Mouse (Mus musculus) CH12.LX (cell line): ENCODE results near the gene Fbxw4. TPM values are rescaled to one million over a fixed set of nuclear protein-coding genes. Genes with fewer than 3 reads are reported as not detected.

ENCODE experiments used
- DNase-seq: peaks from one replicate; pipeline ENCODE4 v3.0.0-alpha.2; 2013; ENCODE audit errors: extremely low read depth
- H3K27ac ChIP-seq: 2 replicates; pipeline ENCODE4 v1.5.1; 2012; ENCODE audit warnings: low read depth, mild to moderate bottlenecking, control low read depth, moderate library complexity; ENCODE audit not compliant: insufficient read depth
- H3K27me3 ChIP-seq: replicated peaks from 2 replicates; pipeline ENCODE3; 2012; ENCODE audit warnings: inconsistent platforms
- H3K36me3 ChIP-seq, 2 experiments: replicated peaks in 1 of 2; 2 replicates each; pipeline versions ENCODE3 to v1.6.1; 2012; ENCODE audit warnings: inconsistent platforms in 1 of 2, low read length in 1 of 2, mild to moderate bottlenecking in 1 of 2, mixed read lengths in 1 of 2, moderate library complexity in 1 of 2; ENCODE audit not compliant: control insufficient read depth in 1 of 2, insufficient read depth in 1 of 2
- H3K4me1 ChIP-seq, 2 experiments: 2 replicates each; pipeline ENCODE4 v1.6.1; 2012; ENCODE audit warnings: inconsistent platforms in 1 of 2, moderate library complexity in 1 of 2; ENCODE audit not compliant: insufficient read depth in 2 of 2, control insufficient read depth in 1 of 2
- H3K4me2 ChIP-seq: 2 replicates; pipeline ENCODE4 v1.6.1; 2012; ENCODE audit warnings: low read depth, mild to moderate bottlenecking, control low read depth; ENCODE audit not compliant: poor library complexity, insufficient read depth, severe bottlenecking
- H3K4me3 ChIP-seq, 3 experiments: fragments of 150-350 bp in 1 of 3; sonication (generic) in 1 of 3; replicated peaks in 1 of 3; 2 replicates each; pipeline versions ENCODE3 to v1.5.1; 2011 to 2012; ENCODE audit warnings: low read depth in 2 of 3, low read length in 2 of 3, mild to moderate bottlenecking in 2 of 3, moderate library complexity in 2 of 3, control low read depth in 1 of 3, improper control_type of control experiment in 1 of 3, inconsistent platforms in 1 of 3, mixed read lengths in 1 of 3; ENCODE audit not compliant: poor library complexity in 1 of 3
- H3K79me2 ChIP-seq: replicated peaks from 2 replicates; pipeline ENCODE4 v1.6.1; 2012; ENCODE audit warnings: mild to moderate bottlenecking, moderate library complexity; ENCODE audit not compliant: control insufficient read depth, poor library complexity, insufficient read depth, severe bottlenecking; ENCODE audit errors: extremely low read depth
- H3K9ac ChIP-seq: 2 replicates; pipeline ENCODE4 v1.6.1; 2012; ENCODE audit warnings: low read depth, mild to moderate bottlenecking, control low read depth, moderate library complexity; ENCODE audit not compliant: insufficient read depth
- H3K9me3 ChIP-seq: replicated peaks from 2 replicates; pipeline ENCODE3; 2012; ENCODE audit warnings: low read length, inconsistent platforms, mixed read lengths
- BHLHE40 ChIP-seq: IDR thresholded peaks from 2 replicates; pipeline ENCODE4 v1.6.1; 2011; ENCODE audit warnings: mild to moderate bottlenecking, low read depth, low read length, improper control_type of control experiment
- CHD1 ChIP-seq: IDR thresholded peaks from 2 replicates; pipeline ENCODE4 v1.6.1; 2012; ENCODE audit warnings: low read depth, low read length, improper control_type of control experiment, inconsistent platforms
- ELF1 ChIP-seq: IDR thresholded peaks from 2 replicates; pipeline ENCODE4 v1.6.1; 2014; ENCODE audit warnings: low read depth, mild to moderate bottlenecking, inconsistent platforms, low read length, improper control_type of control experiment
- GABPA ChIP-seq: IDR thresholded peaks from 2 replicates; pipeline ENCODE4 v1.6.1; 2012; ENCODE audit warnings: low read depth, low read length, improper control_type of control experiment, inconsistent platforms; ENCODE audit not compliant: insufficient replicate concordance
- HCFC1 ChIP-seq: IDR thresholded peaks from 2 replicates; pipeline ENCODE4 v1.6.1; 2012; ENCODE audit warnings: low read depth, mild to moderate bottlenecking, inconsistent platforms, low read length, improper control_type of control experiment
- MAFK ChIP-seq: IDR thresholded peaks from 2 replicates; pipeline ENCODE4 v1.6.1; 2011; ENCODE audit warnings: low read length, improper control_type of control experiment; ENCODE audit not compliant: insufficient replicate concordance
- MAX ChIP-seq: IDR thresholded peaks from 2 replicates; pipeline ENCODE4 v1.6.1; 2011; ENCODE audit warnings: low read length, improper control_type of control experiment
- MEF2A ChIP-seq: IDR thresholded peaks from 2 replicates; pipeline ENCODE4 v1.6.1; 2014; ENCODE audit warnings: low read depth, mild to moderate bottlenecking, inconsistent platforms, low read length, improper control_type of control experiment, borderline replicate concordance
- MXI1 ChIP-seq: IDR thresholded peaks from 2 replicates; pipeline ENCODE4 v1.6.1; 2011; ENCODE audit warnings: mild to moderate bottlenecking, low read depth, low read length, improper control_type of control experiment
- MYC ChIP-seq: IDR thresholded peaks from 2 replicates; pipeline ENCODE4 v1.6.1; 2011; ENCODE audit warnings: low read depth, mild to moderate bottlenecking, improper control_type of control experiment, low read length
- POLR2A ChIP-seq: IDR thresholded peaks from 2 replicates; pipeline ENCODE4 v1.6.1; 2011; ENCODE audit warnings: low read depth, mild to moderate bottlenecking, improper control_type of control experiment, low read length
- SIN3A ChIP-seq: IDR thresholded peaks from 2 replicates; pipeline ENCODE4 v1.6.1; 2012; ENCODE audit warnings: low read length, improper control_type of control experiment, inconsistent platforms
- SMC3 ChIP-seq: IDR thresholded peaks from 2 replicates; pipeline ENCODE4 v1.6.1; 2011; ENCODE audit warnings: low read depth, low read length, improper control_type of control experiment
- TBP ChIP-seq: conservative IDR thresholded peaks from 2 replicates; pipeline ENCODE4 v1.6.1; 2011; ENCODE audit warnings: low read depth, low read length, improper control_type of control experiment
- TCF12 ChIP-seq: IDR thresholded peaks from 2 replicates; pipeline ENCODE4 v1.6.1; 2014; ENCODE audit warnings: low read depth, mild to moderate bottlenecking, inconsistent platforms, low read length, improper control_type of control experiment
- USF2 ChIP-seq: conservative IDR thresholded peaks from 2 replicates; pipeline ENCODE4 v1.6.1; 2011; ENCODE audit warnings: low read depth, low read length, improper control_type of control experiment
- ZKSCAN1 ChIP-seq: IDR thresholded peaks from 2 replicates; pipeline ENCODE4 v1.6.1; 2012; ENCODE audit warnings: low read depth, inconsistent platforms, low read length, improper control_type of control experiment, borderline replicate concordance
- ZMIZ1 ChIP-seq: IDR thresholded peaks from 2 replicates; pipeline ENCODE4 v1.6.1; 2012; ENCODE audit warnings: low read depth, mild to moderate bottlenecking, inconsistent platforms, low read length, improper control_type of control experiment
- dilution Hi-C: fragments of 300-500 bp; cut with MboI; formaldehyde crosslinking; loops from 2 replicates; pipeline ENCODE4 v1.14.3; 2020; ENCODE audit warnings: low sequenced_read_pairs; ENCODE audit not compliant: extremely low pct_unique_long_range_greater_than_20kb, extremely low pct_ligation_motif_present
- in situ Hi-C: fragments of 300-500 bp; cut with MboI; formaldehyde crosslinking; loops from 3 replicates; pipeline ENCODE4 v1.14.3; 2019; ENCODE audit warnings: low sequenced_read_pairs, low pct_ligation_motif_present, low pct_unique_long_range_greater_than_20kb, mixed read lengths
- polyA plus RNA-seq: library from polyadenylated mRNA; unstranded; fragments of >175 nt; gene quantifications from 2 replicates; pipeline ENCODE4 v1.2.1, GENCODE M21; 2012; ENCODE audit warnings: low read depth; ENCODE audit not compliant: insufficient read length
- total RNA-seq, 2 experiments: library from RNA; depleted of rRNA; stranded (reverse); fragments of 300-350 nt in 1 of 2; fragments of >200 nt in 1 of 2; gene quantifications; 2 replicates each; pipeline ENCODE4 v1.2.3; 2012 to 2014

Gene Fbxw4
- total and polyA plus RNA-seq, 3 experiments, result 4.5 to 8.6 (median 7.5) TPM

DNA sequence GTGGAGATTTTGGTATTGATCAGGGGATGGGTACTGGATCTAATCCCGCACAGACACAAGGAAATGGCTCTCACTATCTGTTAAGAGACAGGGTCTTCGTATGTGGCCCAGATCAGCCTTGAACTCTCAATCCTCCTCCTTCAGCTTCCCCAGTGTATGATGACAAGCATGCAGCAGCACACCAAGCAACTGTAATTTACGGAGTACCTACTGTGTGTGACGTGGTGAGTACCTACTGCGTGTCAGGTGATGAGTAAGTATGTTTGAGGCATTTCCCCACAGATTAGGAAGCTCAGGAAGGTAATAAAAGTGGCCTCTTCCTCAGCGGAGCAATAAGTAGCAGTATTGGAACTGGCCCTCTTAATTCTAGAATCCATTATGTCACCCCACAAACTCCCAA is 64.6 kb downstream of the Fbxw4 start:
- TF ChIP-seq ZKSCAN1, result peak; percentile 41
- TF ChIP-seq MXI1, result no peak
- TF ChIP-seq, all 38 proteins: peak for 1
- peaks cover 0 to 8% of the 10 kb centered on the region in 2 experiments; a peak in 2 of 4 replicates for H3K4me1 ChIP-seq
- no peak overlapping the region for H3K4me2 ChIP-seq
- H3K27me3 ChIP-seq, result no peaks in the 10 kb centered on the region
- no peak overlapping the region for H3K27ac ChIP-seq
- H3K36me3 ChIP-seq, result peaks cover 0 to 4% of the 10 kb centered on the region in 2 experiments
- no peaks in the 10 kb centered on the region for H3K9me3 ChIP-seq
- dilution Hi-C loops, result no loop called here
- no peak overlapping the region for H3K9ac ChIP-seq
- in situ Hi-C loops, result no loop called here
- no peak for DNase-seq
- no peaks in the 10 kb centered on the region for H3K79me2 ChIP-seq
- H3K4me3 ChIP-seq, result no peak overlapping the region

DNA sequence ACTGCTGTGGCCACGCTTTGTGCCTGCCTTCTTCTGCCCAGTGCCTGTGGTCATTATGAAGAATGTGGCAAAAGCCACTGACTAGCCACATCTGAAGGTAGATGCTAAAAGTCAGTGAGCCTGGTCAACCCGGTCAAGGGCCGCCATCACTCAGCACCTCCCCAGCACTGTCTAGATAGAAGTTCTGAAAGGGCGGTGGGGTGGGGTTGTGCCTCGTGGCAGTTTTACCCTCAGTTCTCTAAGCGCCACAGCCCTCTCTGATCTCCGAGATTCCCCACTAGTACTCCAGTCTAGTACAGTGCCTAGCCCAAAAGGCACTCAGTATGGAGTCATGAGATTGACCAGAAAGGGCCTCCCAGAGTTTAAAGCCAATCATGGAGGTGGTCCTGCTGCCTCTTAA is 66.0 kb downstream of the Fbxw4 start:
- no peaks in the 10 kb centered on the region for H3K9me3 ChIP-seq
- no peaks in the 10 kb centered on the region for H3K79me2 ChIP-seq
- dilution Hi-C loops (no loop called here), in situ Hi-C loops (no loop called here)
- DNase-seq, result no peak
- TF ChIP-seq MYC (no peak), BHLHE40 (no peak), MXI1 (no peak), MAX (no peak), TCF12 (no peak), CHD1 (no peak), MAFK (no peak), USF2 (no peak), ZMIZ1 (no peak), POLR2A (no peak), GABPA (no peak), MEF2A (no peak), TBP (no peak), ELF1 (no peak), SMC3 (no peak), SIN3A (no peak), HCFC1 (no peak)
- H3K4me3 ChIP-seq, result no peak overlapping the region
- H3K4me2 ChIP-seq, result no peak overlapping the region
- peaks cover 0 to 8% of the 10 kb centered on the region in 2 experiments; a peak in 2 of 4 replicates for H3K4me1 ChIP-seq
- H3K9ac ChIP-seq, result no peak overlapping the region
- no peaks in the 10 kb centered on the region for H3K27me3 ChIP-seq
- H3K36me3 ChIP-seq, result peaks cover 0 to 1% of the 10 kb centered on the region in 2 experiments
- H3K27ac ChIP-seq, result no peak overlapping the region
